Mouse (Mus musculus) erythroid progenitor cell, adult 5-6 weeks (primary cell): Measurements from ENCODE around the gene Stom. TPM values are rescaled to one million over a fixed set of nuclear protein-coding genes. Genes with fewer than 3 reads are reported as not detected.

Source experiments
- ATAC-seq: replicated peaks from 2 replicates; pipeline ENCODE4 v1.8.0; 2016; ENCODE audit warnings: moderate number of reproducible peaks, mild to moderate bottlenecking, moderate TSS enrichment, inconsistent platforms; ENCODE audit not compliant: poor library complexity, low FRiP score, severe bottlenecking
- total RNA-seq, 2 experiments: library from RNA; stranded (forward) in 1 of 2; stranded (reverse) in 1 of 2; fragments of 150-400 nt in 1 of 2; fragments of 186-747, 209-891 nt in 1 of 2; gene quantifications; 2 replicates each; pipeline versions ENCODE4 v1.2.3 to v1.2.4; 2015 to 2017; ENCODE audit warnings: low replicate concordance in 2 of 2

The Stom gene
- 563 and 590 TPM in 2 replicates for total RNA-seq (2015; ENCODE audit: low replicate concordance)
- 638 and 692 TPM in 2 replicates for total RNA-seq (2017; ENCODE audit: low replicate concordance)

DNA sequence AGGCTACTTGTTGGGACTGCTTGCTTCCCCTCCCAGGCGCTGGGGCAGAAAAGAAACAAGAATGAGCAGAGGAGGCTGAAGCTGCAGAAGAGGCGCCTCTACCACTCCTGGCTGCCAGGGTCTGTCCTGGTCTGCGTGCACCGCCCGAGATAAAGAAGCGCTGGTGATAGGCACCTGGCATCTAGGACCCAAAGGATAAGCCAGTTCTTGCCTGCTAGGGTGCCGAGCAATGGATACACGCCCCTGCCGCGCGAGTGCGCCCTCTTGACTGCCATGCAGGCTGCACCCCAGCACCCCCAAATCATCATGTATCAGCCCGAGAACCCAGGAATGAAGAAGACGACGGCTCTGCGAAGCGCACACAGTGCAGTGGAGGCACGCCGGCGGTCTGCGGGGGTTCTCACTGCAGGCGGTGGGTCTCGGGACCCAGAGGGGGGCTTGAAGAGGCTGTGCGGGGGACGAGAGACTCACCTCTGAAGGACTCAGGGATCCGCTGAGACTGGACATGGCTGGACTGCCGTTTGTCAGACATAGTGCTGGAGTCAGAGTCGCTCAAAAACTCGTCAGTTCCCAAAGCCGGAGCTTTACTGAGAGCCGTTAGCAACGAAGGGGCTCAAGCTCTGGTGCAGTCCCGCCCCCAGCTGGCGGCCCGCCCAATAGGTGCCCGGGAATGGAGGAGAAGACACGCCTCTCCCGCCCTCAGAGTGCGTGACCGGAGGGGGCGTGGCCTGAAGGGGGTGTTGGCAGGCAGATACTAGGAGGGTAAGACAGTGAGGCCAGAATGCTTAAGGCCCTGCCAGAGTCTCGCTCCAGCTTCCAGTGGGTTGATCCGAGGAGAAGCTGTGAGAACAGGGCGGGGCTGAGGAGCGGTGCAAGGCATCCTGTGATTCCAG is at the start of gene Stom:
Gene Stom (minus strand): TSS at position 589 of the 893 bp plus-strand sequence.
- peak; percentile 86 for ATAC-seq

DNA sequence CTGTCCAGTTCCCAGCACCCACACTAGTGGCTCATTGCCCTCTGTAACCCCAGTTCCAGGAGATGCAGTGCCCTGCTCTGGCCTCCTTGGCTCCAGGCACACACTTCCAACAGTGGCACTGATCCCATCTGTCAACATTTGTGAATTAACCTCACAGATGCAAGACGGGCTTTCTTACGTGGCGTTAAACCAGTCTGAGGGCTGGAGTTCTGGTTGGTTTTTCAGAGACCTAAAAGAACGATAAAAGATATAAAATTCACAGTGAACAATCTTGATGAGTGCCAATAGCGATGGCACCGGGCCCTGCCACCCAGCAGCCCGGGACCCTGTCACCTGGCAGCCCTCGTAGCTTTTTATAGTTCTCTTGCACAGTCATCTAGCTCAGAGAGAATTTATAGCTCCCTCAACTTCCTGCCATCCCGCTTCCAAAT is 48.7 kb upstream of the Stom start:
- no peak for ATAC-seq

- no peak for ATAC-seq
Observed at GRCm38 (mm10) chr2:35379306-35379705, 42.5 kb upstream of the Stom start.

GRCm38 (mm10) chr2:35377600-35377999 is 40.8 kb upstream of the Stom start:
- no peak for ATAC-seq

- peak; percentile 74 for ATAC-seq
Observed at GRCm38 (mm10) chr2:35373003-35373402, 36.2 kb upstream of the Stom start.

DNA sequence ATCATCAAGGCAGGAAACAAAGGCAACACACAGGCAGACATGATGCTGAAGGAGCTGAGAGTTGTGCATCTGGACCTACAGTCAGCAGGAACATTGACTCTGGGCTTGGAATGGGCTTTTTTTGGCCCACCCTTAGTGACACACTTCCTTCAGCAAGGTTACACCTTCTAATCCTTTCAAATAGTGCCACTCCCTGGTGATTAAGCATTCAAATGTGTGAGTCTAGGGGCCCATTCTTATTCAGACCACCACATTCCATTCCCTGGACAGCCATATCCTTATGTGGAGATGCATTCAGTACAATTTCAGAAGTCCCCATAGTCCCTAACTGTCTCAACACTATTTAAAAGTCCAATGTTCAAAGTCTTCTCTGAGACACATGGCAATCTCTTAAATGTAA is 33.9 kb upstream of the Stom start:
- ATAC-seq, result no peak

DNA sequence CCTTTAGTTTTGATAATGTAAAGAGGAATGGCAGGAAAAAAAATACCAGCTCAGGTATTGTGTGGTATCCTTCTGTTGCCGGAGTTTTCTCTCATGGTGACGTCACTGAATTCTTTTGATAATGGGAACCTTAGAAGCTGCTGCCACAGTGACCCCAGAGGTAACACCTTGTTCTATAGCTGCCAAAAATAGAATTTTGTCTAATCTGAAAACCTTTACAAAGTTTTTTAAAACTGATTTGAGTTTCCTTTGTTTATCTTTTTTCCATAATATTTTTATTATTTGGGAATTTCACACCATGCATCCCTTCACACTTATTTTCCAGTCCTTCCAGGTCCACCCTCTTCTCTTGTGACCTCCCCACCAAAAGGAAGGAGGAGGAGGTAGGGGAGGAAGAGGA is 30.9 kb upstream of the Stom start, which contains the start of gene 4930568D16Rik:
Gene 4930568D16Rik (minus strand): TSS at position 101 of the 400 bp plus-strand sequence.
- ATAC-seq, result no peak

DNA sequence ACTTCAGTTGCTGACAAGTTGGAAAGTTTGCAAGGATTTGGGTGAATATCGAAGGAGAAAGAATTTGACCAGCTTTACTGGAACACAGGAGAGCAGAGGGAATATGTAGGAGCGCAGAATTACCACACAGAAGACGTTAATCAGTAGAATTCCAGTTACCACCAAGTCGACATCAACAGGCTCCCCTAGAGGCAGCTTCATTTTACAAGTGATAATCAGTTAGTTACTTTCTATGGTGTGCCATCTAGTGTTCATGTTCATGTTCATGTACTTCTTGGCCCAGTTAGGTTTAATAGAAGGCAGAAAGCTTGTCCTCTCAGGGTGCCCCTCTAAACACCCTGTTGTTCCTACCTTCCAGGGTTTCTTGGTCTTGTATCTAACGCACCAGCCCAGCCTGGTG is 12.4 kb upstream of the Stom start:
- peak; percentile 95 for ATAC-seq

- no peak for ATAC-seq
Observed at GRCm38 (mm10) chr2:35345984-35346383, 9.2 kb upstream of the Stom start.

- no peak for ATAC-seq
Observed at GRCm38 (mm10) chr2:35342605-35343004, 5.8 kb upstream of the Stom start.

DNA sequence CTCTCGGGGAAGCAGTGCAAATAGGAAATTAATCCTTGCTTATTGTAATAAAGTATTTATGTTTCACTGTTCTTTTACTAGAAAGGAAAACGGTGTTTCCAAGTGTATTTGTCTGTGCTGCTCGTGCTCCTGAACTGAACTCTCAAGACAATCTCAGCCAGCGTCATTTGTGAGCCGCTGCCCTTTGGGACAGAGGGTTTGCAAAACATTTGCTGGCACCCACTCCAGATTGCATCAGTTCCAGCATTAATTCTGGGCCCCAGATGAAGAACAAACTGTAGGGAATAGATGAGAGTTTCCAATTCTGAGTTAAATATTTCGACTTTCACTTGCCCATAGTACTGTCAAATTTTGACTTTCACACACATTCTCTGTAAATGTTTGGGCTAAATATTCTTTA is 1.9 kb upstream of the Stom start:
- ATAC-seq, result no peak

- ATAC-seq, result no peak
Observed at GRCm38 (mm10) chr2:35338036-35338435, 1.3 kb upstream of the Stom start.

DNA sequence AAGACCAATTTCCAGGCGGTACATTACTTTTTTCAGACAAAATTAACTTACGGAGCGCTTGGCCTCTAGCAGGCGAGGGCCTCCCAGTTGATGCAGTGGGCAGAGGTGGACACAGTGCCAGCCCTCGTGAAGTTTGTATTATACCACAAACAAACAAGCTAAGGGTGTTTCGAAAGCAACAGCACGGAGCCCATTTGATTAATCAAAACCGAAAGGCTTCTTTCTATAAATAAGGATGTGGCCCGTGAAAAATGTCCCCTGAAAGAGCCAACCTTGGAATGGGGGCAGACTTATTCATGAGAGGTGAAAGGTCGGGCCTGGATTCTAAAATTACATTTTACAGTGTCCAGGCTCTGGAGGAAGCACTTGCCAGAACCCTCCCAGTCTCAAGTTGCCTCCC is 643 bp upstream of the Stom start:
- no peak for ATAC-seq

DNA sequence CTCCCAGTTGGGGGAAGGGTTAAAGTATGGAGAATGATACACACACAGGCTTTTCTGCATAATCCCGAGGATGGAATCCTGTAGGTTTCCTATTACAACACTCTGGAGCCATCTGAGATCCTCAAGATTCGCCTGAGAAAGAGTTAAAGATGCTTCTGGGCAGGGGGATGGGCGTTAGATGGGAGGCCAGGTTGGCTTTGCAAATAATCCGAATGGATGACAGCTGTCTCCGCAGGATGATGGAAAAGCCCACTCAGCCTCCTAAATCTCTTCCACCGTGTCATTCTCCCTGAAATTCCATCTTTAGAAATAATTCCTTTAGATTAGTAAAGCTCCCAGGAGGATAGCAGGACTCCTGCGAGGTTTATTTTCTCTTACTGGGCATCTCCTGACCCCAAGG is 1.2 kb downstream of the Stom start:
- no peak for ATAC-seq

DNA sequence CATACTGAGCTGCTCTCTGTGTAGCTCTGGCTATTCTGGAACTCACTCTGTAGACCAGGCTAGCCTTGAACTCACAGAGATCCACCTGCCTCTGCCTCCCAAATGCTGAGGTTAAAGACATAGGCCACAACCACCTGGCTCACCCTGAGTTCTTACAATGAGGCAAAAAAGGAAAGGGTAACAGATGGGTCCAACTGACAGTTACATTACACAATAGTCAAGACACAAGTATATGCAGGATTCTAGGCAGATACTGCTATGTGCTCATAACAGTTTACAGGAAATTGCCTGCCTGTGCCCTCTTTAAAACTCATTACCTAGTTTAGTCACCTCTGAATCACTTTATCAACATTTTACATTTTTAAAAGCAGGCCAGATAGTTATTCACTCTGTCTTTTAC is 3.1 kb downstream of the Stom start:
- no peak for ATAC-seq

- no peak for ATAC-seq
Observed at GRCm38 (mm10) chr2:35331205-35331604, 5.6 kb downstream of the Stom start.

- no peak for ATAC-seq
Observed at GRCm38 (mm10) chr2:35329061-35329460, 7.7 kb downstream of the Stom start.

- peak; percentile 11 for ATAC-seq
Observed at GRCm38 (mm10) chr2:35328064-35328792, 8.5 kb downstream of the Stom start.

DNA sequence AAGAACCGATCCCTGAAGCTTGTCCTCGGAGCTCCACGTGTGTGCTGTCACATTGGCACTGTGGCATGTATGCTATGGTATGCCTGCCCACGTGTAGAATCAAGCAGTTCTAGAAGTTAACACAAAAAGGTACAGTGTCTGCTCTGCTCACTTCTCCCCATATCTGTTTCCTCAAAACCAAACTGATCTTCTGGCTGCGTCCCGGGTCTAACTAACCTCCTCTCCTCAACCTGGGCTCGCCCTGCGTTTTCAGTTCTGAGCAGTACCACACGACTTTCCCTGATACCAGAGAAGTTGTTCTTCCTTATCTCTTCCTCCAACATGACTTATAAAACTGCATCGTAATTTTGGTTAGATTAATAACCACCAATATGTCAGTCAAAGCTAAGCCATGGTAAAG is 9.2 kb downstream of the Stom start:
- ATAC-seq, result peak; percentile 68

DNA sequence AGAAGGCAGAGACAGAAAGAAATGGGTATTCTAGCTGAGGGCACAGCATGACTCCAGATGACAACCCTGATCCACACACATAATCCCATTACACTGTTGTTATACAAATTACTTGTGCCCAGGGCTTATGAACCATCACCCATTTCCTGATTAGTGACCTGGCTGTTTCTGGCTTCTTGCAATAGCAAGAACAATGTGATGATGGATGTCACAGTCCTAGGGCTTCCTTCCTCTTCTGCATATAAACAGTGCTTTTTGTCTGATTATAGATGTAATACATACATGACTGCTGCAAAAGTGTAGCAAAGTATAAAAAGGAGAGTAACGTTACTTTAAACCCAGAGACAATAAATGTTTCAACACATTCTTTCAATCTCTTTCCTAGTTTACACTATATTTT is 9.8 kb downstream of the Stom start:
- no peak for ATAC-seq

DNA sequence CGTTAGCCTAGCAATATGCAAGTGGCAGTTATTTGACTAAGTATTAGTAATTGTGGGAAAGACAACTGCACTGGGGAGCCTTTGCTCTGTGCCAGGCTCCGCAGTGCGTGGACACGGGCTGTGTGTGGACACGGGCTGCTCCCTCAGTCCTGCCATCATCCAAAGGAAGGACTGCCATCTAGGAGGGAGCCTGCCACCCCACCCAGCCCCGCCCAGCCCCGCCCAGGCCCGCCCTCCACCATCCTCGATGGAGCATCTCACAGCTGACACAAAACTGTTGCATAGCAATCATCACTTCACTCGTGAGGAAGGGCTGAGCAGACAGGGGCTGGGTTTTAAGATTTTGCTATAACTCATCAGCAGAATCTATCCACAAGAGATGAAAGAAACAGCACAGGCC is 10.8 kb downstream of the Stom start:
- peak; percentile 41 for ATAC-seq
